Mouse (Mus musculus) layer of hippocampus, postnatal 36 days (tissue): ENCODE data around the gene Ofcc1. TPM values are rescaled to one million over a fixed set of nuclear protein-coding genes. Genes with fewer than 3 reads are reported as not detected.
A peak's percentile ranks its signal among the peaks of the same experiment; 100 is the strongest.

Experiments used
- DNase-seq, 2 experiments: peaks; one replicate each; pipeline ENCODE4 v3.0.0; 2022
- total RNA-seq, 2 experiments: library from RNA; stranded (reverse); gene quantifications; 2 replicates each; pipeline ENCODE4 v1.2.3; 2021

Ofcc1 gene
- total RNA-seq, 2 experiments from 2014 or later: not detected

DNA sequence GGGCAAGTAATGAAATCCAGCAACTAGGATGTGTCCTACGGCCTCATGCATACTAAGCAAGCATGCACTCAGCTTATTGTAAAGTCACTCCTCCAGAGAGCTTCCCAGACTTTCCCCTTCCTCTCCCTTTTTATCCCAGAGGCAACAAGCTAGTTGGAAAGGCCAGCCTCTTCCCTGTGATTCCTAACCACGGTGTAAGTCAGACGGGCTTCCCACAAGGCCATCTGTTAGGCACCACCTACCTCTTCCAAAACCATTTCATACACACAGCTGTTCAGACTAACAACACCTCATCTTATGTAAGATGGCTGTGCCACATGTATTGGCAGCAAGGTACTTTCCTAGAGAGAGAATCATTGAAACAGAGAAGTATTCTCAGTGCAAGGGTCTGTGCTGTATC is 124.9 kb downstream of the Ofcc1 start:
- DNase-seq: peak in 1 of 2 experiments; percentile 2

DNA sequence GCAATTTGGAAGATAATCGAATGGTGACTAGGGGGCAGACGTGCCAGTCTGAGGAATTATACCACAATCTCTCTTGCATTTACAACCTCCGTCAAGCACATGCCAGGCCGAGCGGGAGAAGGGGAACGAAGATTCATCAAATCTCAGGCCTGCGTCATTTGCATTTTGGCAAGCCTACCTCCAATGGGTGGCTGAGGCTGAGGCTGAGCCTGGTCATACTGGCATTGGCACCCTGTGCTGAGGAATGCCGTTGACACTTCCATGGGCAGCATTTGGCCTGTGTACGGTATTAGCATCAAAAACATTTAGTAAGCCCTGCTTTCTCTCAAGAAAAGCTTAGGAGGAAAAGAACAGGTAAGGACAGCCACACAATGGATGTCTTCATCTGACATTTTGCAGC is 152.9 kb downstream of the Ofcc1 start:
- no peak for DNase-seq

DNA sequence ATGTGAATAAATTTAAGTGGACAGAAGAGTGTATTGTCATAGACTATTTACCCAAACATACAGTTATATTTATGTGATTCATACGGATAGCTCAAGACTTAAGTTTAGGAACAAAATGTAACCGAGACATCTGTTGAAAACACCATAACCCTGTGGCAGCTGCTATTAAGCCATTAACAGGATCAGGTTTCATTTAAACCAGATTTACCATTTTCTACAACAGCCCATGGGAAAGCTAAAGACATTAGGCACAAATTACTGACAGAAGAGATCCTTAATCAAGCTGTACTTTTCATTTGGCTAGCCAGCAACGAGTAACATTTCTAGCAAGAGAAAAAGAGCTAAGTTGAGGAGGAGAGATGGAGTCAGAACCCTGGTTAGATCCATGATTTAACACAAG is 179.5 kb downstream of the Ofcc1 start:
- no peak for DNase-seq

DNA sequence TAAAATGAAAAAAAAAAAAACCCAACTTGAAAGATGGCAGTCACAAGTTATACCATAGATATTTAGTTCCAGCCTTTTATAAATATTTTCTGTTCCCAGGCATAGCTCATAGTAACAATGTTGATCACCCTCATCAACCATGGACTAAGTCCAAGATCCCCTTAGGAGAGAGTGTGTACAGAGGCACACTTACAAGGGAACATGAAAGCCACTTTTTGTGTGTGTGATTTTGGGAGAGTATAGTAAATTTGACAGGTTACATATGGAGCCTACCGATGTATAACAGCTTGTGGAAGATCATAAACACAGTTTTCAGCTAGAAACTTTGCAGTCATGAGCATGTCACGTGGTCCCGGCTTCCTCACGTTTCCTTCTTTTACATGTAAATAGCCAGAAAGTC is 189.5 kb downstream of the Ofcc1 start:
- DNase-seq: no peak

DNA sequence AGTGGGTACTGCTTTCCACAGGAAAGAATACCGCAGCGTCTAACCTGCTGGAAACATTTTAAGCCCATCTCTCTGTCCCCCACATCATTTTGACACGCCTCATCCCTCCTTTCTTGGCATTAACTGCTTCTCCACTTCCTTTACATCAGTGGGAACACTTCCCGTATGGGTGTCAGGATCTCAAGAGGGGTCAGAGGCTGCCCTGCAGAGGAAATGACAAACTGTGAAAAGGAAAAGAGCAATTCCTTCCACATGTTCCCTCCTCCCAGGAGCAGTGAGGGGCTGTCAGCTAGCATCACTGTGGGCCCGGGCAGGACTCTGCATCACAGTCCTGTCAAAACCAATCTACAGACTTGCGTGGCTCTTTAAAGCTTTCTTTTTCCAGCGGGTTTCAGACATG is 193.4 kb downstream of the Ofcc1 start:
- DNase-seq: no peak

DNA sequence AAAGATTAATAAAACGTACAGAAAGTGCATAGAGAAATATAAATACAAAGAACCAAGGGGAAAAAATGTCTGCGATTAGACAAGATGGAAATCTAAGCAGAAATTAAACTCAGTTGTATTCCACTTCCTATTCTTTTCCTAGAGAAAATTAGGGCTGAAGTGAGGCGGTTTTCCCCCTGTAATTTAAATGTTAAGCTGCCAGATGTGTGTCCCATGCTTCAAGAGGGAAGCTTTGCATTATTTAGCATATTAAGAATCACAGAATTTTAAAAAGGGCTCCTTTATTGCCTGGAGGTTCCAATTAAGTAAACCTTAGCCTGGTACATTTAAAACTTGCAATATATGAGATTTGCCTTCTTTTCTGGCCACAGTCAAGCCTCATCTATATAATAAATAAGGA is 205.8 kb downstream of the Ofcc1 start:
- no peak for DNase-seq

DNA sequence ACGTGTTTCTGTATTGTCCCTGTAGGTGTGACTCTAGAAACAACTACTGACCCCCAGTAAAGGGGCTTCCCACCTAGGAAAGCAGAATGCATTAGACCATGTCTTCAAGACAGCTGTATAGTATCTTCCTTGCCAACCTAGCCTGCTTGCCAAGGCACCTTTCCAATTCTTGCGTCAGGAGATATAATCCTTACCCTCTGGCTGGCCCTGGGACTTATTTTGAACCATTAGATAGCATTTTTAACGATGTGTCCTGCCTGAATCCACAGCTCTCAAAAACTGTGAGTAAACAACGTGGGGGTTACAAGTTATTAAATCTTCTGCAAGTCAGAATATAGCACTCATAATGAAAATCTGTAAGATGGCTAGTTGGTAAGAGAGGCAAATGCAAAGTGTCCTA is 221.3 kb downstream of the Ofcc1 start:
- DNase-seq: no peak

DNA sequence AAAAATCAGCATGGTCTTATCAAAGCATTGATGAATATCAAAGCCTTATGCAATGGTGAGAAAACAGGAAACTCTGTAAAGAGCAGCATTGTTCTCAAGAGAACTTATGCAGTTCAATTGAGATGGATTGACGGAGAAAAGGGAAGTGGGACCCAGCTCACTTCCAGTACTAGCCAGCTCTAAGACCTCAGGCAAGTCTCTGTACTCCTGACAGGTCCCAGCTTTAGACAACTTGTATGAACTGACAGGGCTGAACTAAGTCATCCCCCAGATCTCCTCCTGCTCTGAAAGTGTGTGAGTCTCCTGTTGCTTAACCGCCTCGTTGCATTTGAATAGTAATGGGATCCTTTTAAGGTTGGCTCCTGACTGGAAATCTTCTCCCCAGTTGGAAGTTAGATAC is 225.2 kb downstream of the Ofcc1 start:
- no peak for DNase-seq

DNA sequence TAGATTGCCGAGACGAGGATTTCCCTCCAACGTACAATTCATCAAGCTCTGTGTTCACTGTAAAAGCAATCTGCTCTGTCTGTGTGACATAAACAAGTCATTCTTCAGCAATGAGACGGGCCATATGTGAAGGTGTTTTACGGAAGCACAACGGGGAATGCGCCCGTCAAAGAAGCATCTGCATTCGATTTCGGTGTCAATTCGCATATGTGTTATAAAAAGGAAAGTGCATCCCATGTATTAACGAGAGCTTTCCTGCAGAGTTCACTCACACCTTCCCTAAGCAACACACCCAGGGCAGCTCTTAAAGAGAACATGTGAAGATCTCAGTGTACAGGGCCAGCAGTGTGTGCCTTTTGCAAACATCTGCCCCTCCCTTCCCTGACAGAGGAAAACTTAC is 225.6 kb downstream of the Ofcc1 start:
- no peak for DNase-seq

DNA sequence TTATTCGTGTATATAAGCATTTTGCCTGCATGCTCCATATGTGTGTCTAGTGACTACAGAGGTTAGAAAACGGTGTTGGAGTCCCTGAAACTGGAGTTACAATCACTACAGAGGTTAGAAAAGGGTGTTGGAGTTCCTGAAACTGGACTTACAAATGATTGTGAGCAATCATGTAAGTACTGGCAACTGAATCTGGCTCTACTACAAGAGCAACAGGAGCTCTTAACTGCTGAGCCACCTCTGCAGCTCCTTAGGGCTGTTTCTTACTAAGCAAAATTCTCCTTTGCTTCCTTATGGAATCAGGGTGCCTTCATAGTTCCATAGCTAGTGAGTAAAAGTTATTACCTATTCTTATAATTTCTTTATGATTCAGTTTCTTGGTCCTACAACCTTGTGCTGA is 237.4 kb downstream of the Ofcc1 start:
- DNase-seq: no peak

DNA sequence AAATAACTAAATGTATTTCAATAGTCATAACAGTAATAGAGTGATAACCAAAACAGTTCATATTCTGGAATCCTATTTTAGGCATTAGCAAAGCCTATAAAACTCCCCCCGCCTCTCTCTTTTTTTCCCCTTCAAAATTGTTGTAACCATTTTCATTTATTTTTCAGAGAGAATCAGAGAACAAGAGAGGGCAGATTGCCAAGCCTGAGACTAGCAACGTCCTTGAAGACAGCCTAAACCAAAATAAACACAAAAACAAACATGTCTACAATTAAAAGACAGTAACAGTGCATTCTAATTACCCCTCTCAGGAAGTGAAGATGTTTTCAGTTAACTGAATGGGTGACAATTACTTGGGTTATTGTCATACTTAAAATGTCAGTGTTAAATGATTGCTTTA is 248.9 kb downstream of the Ofcc1 start:
- no peak for DNase-seq

DNA sequence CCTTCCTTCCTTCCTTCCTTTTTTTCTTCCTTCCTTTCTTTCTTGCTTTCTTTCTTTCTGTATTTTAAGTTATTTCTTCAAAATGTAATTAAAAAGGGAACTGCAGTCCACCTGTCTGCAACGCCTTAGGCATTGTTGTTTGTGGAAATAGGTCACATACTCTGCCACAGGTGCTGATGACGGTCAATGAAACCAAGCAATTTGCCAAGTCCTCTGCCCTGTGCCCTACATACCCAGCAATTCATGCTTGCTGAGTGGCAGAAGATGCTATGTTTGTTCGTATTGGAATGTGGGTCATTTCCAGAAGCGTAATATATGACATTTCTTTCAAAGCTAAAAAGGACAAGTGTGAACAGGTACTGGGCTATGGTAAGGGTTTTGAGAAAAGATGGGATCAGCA is 285.0 kb downstream of the Ofcc1 start:
- DNase-seq: no peak

DNA sequence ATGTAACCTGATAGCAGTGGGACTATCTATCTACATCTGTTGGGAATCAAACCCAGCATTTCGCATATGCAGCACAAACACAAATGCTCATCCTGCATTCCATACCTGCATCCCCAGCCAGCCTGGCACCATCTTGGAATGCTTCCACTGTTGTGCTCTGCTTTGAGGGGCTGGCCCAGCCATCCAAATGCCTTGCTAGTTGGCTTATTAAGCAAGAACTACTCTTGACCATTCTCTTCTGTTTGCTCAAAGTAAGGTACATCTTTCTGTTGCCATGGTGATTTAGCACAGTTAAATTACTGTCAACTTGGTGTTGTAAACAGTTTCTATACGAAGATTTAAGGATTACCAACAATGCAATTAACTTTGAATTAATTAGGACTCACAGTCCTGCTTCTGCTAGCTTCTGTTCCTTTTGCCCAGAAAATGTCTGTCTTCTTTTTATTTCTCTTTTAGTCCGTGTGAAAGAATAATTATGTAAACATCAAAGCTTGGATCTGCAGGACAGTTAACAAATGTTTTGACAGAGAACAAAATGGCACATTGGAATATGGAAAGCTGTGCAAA is 286.3 kb downstream of the Ofcc1 start:
- DNase-seq: peak; percentile 1 to 4

DNA sequence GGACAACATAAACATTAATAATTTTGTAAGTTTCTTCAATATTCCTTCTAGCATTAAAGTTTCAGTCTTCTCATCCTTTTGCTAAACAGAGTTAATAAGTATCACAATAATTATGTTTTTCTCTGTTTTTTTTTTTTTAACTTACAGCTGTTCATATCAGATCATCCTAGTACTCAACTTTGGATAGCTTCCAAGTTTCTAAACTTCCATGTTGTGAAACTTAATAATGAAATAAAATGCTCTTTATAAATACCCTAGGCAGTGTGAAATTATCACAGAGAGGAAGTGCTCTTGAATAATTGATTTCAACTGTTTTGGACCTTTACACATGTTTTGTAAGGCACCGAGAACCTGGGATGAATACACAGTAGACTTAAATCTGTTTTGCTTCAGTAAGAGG is 291.2 kb downstream of the Ofcc1 start:
- DNase-seq: no peak

DNA sequence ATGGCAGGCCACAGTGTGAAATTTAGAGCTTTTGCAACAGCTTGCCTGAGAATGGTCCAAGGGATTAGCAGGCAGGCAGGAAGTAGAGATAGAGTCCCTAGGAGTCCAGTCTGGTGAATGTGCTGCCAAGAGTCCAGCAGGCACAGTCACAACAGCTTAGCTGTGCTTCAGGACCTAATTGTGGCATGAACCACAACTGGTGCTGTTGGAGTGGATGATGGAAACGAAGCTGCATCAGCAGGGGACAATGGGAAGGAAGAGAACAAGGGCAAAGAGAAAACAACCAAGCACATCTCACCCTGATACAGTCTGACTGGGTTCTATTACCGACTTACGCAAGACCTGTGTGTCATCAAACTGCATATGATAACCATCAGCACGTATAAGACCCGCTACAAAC is 300.0 kb downstream of the Ofcc1 start:
- no peak for DNase-seq

DNA sequence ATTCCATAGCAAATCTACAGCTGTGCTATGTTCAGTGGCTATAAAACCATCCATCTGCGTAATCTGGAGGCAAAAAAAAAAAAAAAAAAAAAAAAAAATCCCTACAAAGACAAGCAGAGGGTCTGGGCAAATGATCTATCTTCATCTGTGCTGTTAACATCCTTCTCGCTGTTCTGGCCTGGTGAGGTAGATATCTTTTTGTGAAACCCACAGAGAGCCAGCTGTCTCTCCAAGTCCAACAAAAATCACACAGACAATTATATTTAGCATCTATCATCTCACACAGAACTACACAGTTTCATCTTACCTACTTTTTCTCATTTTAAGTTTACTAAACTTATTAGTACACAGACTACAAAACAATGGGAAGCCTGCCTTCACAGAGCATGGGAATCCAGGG is 323.4 kb downstream of the Ofcc1 start:
- DNase-seq: no peak

DNA sequence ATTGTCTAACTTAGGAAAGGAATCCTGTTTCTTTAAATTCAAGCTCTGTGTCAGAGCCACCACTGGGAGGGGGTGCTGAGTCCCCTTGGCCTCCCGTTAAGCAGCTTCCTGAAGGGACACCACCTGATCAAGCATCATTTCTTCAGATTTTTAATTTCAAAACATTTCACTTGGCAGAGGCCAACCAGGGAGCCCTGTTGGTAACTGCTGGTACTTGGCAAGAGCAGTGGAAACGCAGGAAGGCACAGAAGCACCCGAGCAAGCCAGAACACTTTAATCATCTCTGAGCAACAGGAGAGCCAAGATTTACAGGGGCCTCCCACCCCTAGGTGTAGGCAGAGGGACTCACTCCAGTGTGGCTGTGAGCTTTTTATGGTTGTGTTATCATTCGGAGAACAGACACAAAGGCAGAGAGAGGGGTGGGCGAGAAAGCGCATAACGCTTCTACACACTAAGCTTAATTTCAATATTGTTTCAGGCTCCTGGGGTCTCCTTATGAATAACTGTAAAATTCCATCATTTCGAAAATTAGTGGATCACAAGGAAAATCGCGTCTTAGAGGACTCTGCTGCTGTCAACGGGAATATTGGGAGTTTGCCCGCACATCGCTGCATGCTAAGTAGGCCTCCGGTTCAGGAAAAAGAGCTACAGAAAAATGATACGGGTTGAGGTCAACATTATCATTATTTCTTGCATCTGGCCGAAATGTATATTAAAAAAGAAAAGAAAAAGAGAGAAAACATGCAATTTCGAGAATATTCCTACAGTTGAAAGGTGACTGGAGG is 324.1 kb downstream of the Ofcc1 start:
- peak; percentile 34 to 36 for DNase-seq

DNA sequence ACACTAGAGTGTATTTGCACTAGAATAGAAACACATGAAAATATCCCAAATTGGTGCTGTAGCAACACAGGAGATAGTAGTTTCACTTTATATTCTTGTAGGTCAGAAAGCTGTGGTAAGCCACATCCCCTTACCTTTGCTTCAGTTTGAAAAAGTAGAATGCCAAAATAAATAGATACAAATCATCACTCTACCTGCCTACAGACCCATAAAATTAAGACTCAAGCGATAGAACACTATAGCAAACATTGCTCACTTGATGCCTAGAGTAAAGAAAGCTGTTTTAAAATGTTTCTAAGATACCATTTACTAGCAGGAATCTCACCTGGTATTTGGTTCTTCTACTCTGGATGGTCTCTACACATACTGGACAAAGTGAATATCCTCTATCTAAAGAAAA is 331.8 kb downstream of the Ofcc1 start:
- DNase-seq: no peak

DNA sequence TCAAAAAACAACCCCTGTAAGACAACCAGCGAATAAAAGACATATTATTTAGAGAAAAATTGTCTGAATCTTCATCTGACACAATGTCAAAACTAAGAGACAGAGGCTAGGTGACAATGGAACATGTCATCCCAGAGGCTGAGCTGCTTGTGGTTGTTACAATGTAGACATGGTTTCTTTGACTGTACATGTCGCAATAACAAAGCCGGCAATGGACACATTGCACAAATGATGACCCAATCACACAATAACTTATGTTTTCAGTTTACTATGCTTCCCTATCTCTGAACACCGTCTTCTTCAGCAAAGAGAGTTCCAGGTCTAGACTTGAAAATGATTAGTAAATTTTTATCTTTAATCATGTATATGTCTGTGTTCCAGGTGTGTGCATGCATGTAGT is 332.4 kb downstream of the Ofcc1 start:
- DNase-seq: no peak

DNA sequence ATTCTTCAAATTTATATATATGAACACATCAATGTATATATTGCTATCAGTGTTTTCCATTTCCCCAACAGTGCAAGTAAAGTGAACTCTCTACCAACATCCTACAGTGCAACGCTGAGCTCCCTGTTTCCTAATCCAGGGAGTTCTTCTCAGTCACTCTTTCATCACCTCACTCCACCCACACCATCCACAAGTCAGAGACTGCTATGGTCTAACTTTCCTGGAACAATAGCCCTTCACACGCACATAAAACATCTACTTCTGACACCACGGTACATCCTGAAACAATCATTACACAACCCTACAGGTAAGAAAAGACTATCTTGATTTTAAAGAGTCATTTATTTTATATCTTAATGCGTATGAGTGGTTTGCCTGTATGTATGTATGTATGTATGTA is 335.4 kb downstream of the Ofcc1 start:
- DNase-seq: no peak

DNA sequence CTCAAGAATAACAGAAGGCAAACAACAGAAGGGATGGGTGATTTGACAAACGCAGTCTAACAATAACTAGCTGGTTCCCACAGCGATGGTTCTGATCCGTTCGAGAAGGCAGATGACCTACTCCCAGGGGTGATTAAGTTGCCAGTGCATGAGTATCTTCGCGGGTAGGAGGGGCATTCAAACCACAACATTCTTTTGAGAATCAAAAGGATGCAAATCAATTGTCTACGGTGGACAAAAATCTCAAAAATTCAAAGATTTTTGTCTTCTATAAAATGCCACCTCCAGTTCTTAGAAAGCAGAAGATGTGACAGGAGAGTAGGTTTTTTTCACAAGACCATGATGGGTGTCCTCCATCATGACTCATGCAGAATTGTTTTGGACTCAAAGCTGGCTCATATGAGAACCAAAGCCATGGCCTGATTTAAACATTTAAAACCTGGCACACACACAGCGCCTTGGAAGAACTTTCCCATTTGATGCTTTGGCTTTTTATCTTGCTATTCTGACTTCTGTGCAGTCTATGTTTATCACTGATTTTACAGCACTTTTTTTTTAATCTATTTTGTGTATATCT is 338.0 kb downstream of the Ofcc1 start:
- DNase-seq: no peak

DNA sequence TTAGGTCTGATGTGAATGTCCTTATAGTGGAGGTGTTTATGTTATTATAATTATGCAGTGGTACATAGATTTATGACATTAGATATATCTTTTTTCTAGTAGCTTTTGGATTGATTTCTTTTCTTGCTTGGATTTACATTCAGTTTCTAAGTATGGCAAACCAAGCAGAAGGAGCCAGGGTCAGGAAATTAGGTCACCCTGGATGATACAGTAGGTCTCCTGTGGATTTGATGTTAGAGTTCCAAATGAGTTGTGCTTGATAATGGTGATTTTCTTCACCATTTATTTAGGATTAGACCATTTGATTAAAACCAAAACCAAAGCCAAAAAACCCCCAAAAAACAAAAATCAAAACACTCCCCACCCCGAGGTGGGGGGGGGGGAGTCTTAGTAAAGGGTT is 338.6 kb downstream of the Ofcc1 start:
- DNase-seq: no peak

DNA sequence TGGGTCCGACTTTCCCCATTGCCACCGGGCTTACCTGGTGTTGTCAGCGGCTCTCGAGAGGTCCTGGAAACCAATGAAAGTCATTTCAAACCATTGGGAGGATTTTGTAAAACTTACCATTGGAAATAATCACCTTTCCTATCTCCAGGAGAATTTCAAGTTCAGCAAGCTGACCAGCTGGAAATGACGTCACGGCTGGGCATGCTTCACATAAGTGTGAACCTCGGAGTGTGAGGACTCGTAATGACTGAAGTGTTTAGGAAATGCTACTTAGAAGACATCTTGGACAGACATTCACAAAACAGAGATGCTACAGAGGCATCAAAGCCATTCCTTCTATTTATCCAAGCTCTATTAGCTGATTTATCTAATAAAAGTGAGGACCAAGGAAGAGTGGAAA is 361.0 kb downstream of the Ofcc1 start:
- no peak for DNase-seq

DNA sequence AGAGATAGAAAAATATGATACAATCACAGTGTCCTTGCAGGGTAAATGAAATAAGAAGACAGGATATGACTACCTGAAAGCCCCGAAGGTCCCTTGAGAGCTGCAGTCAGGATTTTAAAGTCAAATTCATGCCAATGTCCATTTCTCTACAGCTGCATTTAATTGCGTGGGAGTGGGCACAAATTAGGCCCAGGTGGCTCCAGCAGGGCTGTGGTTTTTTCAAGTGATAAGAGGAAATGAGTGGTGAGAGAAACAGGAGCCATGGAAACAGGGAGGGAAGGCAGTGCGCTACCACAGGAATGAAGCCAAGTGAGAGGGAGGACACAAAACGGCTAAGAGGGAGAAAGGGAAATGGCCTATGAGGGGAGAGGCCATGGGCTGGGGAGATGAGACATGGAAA is 363.3 kb downstream of the Ofcc1 start:
- DNase-seq: no peak
